Mouse (Mus musculus): ENCODE measurements around the gene Kif5a.

GRCm38 (mm10) chr10:127199474-127199873 is 63.7 kb downstream of the Kif5a start:
- TF ChIP-seq POLR2A (IDR thresholded peaks at IDR 0.05; ENCODE audit: insufficient read length, low read depth) (no peak), POLR2AphosphoS2 (IDR thresholded peaks at IDR 0.05; ENCODE audit: insufficient read length, low read depth) (no peak), USF1 (IDR thresholded peaks at IDR 0.05; ENCODE audit: low read depth) (no peak), E2F4 (IDR thresholded peaks at IDR 0.05; ENCODE audit: insufficient read depth) (no peak), MYOG (IDR thresholded peaks at IDR 0.05; ENCODE audit: control insufficient read depth in 1 of 3, insufficient read depth in 1 of 3, insufficient read length in 2 of 3, low read depth in 2 of 3) (no peak), SRF (IDR thresholded peaks at IDR 0.05; ENCODE audit: control insufficient read depth, insufficient read length, low read depth) (no peak), MYOD1 (IDR thresholded peaks at IDR 0.05; ENCODE audit: control insufficient read depth in 1 of 3, insufficient read length in 2 of 3, low read depth in 2 of 3) (no peak), TCF3 (IDR thresholded peaks at IDR 0.05; ENCODE audit: insufficient read length, low read depth) (no peak), TCF12 (IDR thresholded peaks at IDR 0.05; ENCODE audit: insufficient read depth, poor library complexity, severe bottlenecking) (no peak), MAX (IDR thresholded peaks at IDR 0.05; ENCODE audit: low read depth) (no peak)
